Mouse (Mus musculus) heart, adult 2 months (tissue): ENCODE measurements around the gene Atp10a.

ENCODE experiments used
- CTCF ChIP-seq: fragments of 200-600 bp; IDR thresholded peaks from 2 replicates; pipeline ENCODE4 v1.8.1; 2022; ENCODE audit warnings: antibody characterized with exemption, mild to moderate bottlenecking, moderate library complexity
- POLR2A ChIP-seq: fragments of 200-500 bp; IDR thresholded peaks from 2 replicates; pipeline ENCODE4 v1.6.1; 2011; ENCODE audit warnings: mild to moderate bottlenecking, low read depth, low read length, control low read depth; ENCODE audit not compliant: insufficient read depth

DNA sequence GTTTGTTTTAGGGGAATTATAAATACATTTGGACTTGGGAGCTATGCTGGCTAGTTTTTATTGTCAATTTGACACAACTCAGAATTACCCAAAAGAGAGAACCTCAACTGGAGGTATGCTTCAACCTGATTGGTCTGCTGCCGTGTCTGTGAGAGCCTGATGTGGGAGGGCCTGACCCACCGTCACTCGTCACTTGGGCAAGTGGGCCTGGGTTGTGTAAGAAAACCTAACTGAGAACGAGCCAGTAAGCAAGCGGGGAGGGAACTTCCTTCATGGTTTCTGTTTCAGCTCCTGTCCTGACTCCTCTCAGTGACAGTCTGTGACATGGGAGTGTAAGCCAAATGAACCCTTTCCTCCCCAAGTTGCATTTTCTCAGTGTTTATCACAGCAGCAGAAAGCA is 30.6 kb downstream of the Atp10a start:
- no peak for TF ChIP-seq CTCF
- no peak for TF ChIP-seq POLR2A
